Mouse (Mus musculus) liver, adult 2 months (tissue): Measurements from ENCODE around the gene Pafah1b2. TPM values are rescaled to one million over a fixed set of nuclear protein-coding genes. Genes with fewer than 3 reads are reported as not detected.

Source experiments
- DNase-seq: peaks from one replicate; pipeline ENCODE4 v3.0.0-alpha.2; 2011; ENCODE audit warnings: low read depth, low spot score; ENCODE audit errors: extremely low read depth
- H3K27ac ChIP-seq: fragments of 200-500 bp; replicated peaks from 2 replicates; pipeline ENCODE4 v1.5.1; 2012; ENCODE audit warnings: low read depth, mild to moderate bottlenecking, control low read depth, inconsistent platforms, low read length; ENCODE audit not compliant: insufficient read depth
- H3K27me3 ChIP-seq: fragments of 200-500 bp; 2 replicates; pipeline ENCODE4 v1.6.1; 2012; ENCODE audit warnings: mild to moderate bottlenecking, moderate library complexity, low read length, inconsistent platforms; ENCODE audit not compliant: control insufficient read depth, insufficient read depth
- H3K36me3 ChIP-seq: fragments of 200-500 bp; 2 replicates; pipeline ENCODE4 v1.6.1; 2012; ENCODE audit warnings: low read length, inconsistent platforms; ENCODE audit not compliant: control insufficient read depth, insufficient read depth
- H3K4me1 ChIP-seq: fragments of 200-500 bp; 2 replicates; pipeline ENCODE4 v1.6.1; 2011; ENCODE audit warnings: low read length; ENCODE audit not compliant: control insufficient read depth, insufficient read depth
- H3K4me3 ChIP-seq: fragments of 200-500 bp; 2 replicates; pipeline ENCODE4 v1.5.1; 2011; ENCODE audit warnings: low read depth, mild to moderate bottlenecking, control low read depth, low read length, moderate library complexity; ENCODE audit not compliant: insufficient read depth
- H3K79me2 ChIP-seq: fragments of 200-500 bp; 2 replicates; pipeline ENCODE4 v1.6.1; 2012; ENCODE audit warnings: inconsistent platforms, mild to moderate bottlenecking, low read length, moderate library complexity; ENCODE audit not compliant: control insufficient read depth, insufficient read depth
- H3K9ac ChIP-seq: fragments of 200-500 bp; 2 replicates; pipeline ENCODE4 v1.6.1; 2012; ENCODE audit warnings: low read depth, mild to moderate bottlenecking, control low read depth, inconsistent platforms, low read length
- CTCF ChIP-seq: fragments of 200-500 bp; IDR thresholded peaks from 2 replicates; pipeline ENCODE4 v1.5.1; 2011; ENCODE audit warnings: low read depth, low read length, control low read depth
- POLR2A ChIP-seq: fragments of 200-500 bp; IDR thresholded peaks from 2 replicates; pipeline ENCODE4 v1.6.1; 2011; ENCODE audit warnings: low read length, control low read depth; ENCODE audit not compliant: insufficient read depth; ENCODE audit errors: extremely low read depth
- WGBS: fragments of 180-500 bp; shearing (Covaris S2); methylation state at CpG from one replicate; pipeline ENCODE4 v1.1.7; 2018; 5-methylcytosine and 5-hydroxymethylcytosine counted together
- polyA plus RNA-seq: library from polyadenylated mRNA; depleted of rRNA; stranded (reverse); fragments of >200 nt; gene quantifications from 2 replicates; pipeline ENCODE4 v1.2.3, GENCODE M21; 2012
- total RNA-seq: library from RNA; depleted of rRNA; stranded (reverse); fragments of >200 nt; gene quantifications from 2 replicates; pipeline ENCODE4 v1.2.3, GENCODE M21; 2014

Gene Pafah1b2
- total and polyA plus RNA-seq, 2 experiments: 14.2 to 14.8 TPM

- Histone ChIP-seq H3K9ac (peak overlapping the region; percentile 98), H3K36me3 (peaks cover 27% of the 10 kb centered on the region), H3K27ac (peak overlapping the region; percentile 97), H3K4me1 (peaks cover 24% of the 10 kb centered on the region), H3K79me2 (peaks cover 22% of the 10 kb centered on the region; the same call in 1 of the 2 replicates), H3K27me3 (no peaks in the 10 kb centered on the region), H3K4me3 (peak overlapping the region; percentile 94)
- WGBS: under 1% methylated on average over 63 of the region's 63 CpGs
- DNase-seq: peak; percentile 52
- TF ChIP-seq CTCF: no peak
- no peak for TF ChIP-seq POLR2A
Observed at GRCm38 (mm10) chr9:45954294-45955106, 58.0 kb downstream of the Pafah1b2 start.

- peak; percentile 78 for DNase-seq
- no peak for TF ChIP-seq CTCF
- no peak for TF ChIP-seq POLR2A
- H3K79me2 ChIP-seq: peaks cover 22% of the 10 kb centered on the region; the same call in 1 of the 2 replicates
- H3K9ac ChIP-seq: peak overlapping the region; percentile 98
- H3K36me3 ChIP-seq: peaks cover 33% of the 10 kb centered on the region
- peak overlapping the region; percentile 94 for H3K4me3 ChIP-seq
- H3K27ac ChIP-seq: peak overlapping the region; percentile 97
- H3K27me3 ChIP-seq: no peaks in the 10 kb centered on the region
- peaks cover 18% of the 10 kb centered on the region for H3K4me1 ChIP-seq
- 15% methylated on average over 13 of the region's 13 CpGs for WGBS
Observed at GRCm38 (mm10) chr9:45953511-45954293, 58.8 kb downstream of the Pafah1b2 start.

GRCm38 (mm10) chr9:45952890-45953289 lies 59.6 kb downstream of the Pafah1b2 start:
- Histone ChIP-seq H3K36me3 (peaks cover 38% of the 10 kb centered on the region), H3K79me2 (peaks cover 22% of the 10 kb centered on the region; the same call in 1 of the 2 replicates), H3K9ac (peak overlapping the region; percentile 55; the same call in 1 of the 2 replicates), H3K27me3 (no peaks in the 10 kb centered on the region), H3K27ac (no peak overlapping the region), H3K4me3 (peak overlapping the region; percentile 94; the same call in 1 of the 2 replicates), H3K4me1 (peaks cover 12% of the 10 kb centered on the region)
- TF ChIP-seq CTCF: no peak
- TF ChIP-seq POLR2A: no peak
- no peak for DNase-seq
- 78% methylated on average over 7 of the region's 7 CpGs for WGBS

GRCm38 (mm10) chr9:45952057-45952456 lies 60.4 kb downstream of the Pafah1b2 start:
- WGBS: 97% methylated on average over 4 of the region's 4 CpGs
- Histone ChIP-seq H3K27me3 (no peaks in the 10 kb centered on the region), H3K4me1 (peaks cover 9% of the 10 kb centered on the region), H3K36me3 (peaks cover 44% of the 10 kb centered on the region), H3K9ac (no peak overlapping the region), H3K27ac (no peak overlapping the region), H3K4me3 (no peak overlapping the region), H3K79me2 (peaks cover 22% of the 10 kb centered on the region; the same call in 1 of the 2 replicates)
- no peak for DNase-seq
- TF ChIP-seq CTCF (no peak), POLR2A (no peak)

- Histone ChIP-seq H3K27ac (no peak overlapping the region), H3K36me3 (peaks cover 53% of the 10 kb centered on the region), H3K4me1 (no peaks in the 10 kb centered on the region), H3K9ac (no peak overlapping the region), H3K27me3 (no peaks in the 10 kb centered on the region), H3K79me2 (0 out of 2 replicates have a peak, but pooled peaks cover 2% of the 10 kb centered on the region), H3K4me3 (no peak overlapping the region)
- WGBS: 81% methylated on average over 10 of the region's 10 CpGs
- TF ChIP-seq POLR2A (no peak), CTCF (no peak)
- no peak for DNase-seq
Observed at GRCm38 (mm10) chr9:45946872-45947183, 65.7 kb downstream of the Pafah1b2 start.
